Mouse (Mus musculus) frontal cortex, adult 2 months (tissue): ENCODE results near the gene Gm49378. TPM values are rescaled to one million over a fixed set of nuclear protein-coding genes. Genes with fewer than 3 reads are reported as not detected.

Source experiments
- DNase-seq, 2 experiments: peaks; one replicate each; pipeline ENCODE4 v3.0.0; 2022; ENCODE audit warnings: low spot score in 1 of 2; ENCODE audit errors: extremely low spot score in 1 of 2
- polyA plus RNA-seq: library from polyadenylated mRNA; depleted of rRNA; stranded (reverse); fragments of >200 nt; gene quantifications from 2 replicates; pipeline ENCODE4 v1.2.3, GENCODE M21; 2012

The Gm49378 gene
- polyA plus RNA-seq, 1 experiment = 6.2 TPM

DNA sequence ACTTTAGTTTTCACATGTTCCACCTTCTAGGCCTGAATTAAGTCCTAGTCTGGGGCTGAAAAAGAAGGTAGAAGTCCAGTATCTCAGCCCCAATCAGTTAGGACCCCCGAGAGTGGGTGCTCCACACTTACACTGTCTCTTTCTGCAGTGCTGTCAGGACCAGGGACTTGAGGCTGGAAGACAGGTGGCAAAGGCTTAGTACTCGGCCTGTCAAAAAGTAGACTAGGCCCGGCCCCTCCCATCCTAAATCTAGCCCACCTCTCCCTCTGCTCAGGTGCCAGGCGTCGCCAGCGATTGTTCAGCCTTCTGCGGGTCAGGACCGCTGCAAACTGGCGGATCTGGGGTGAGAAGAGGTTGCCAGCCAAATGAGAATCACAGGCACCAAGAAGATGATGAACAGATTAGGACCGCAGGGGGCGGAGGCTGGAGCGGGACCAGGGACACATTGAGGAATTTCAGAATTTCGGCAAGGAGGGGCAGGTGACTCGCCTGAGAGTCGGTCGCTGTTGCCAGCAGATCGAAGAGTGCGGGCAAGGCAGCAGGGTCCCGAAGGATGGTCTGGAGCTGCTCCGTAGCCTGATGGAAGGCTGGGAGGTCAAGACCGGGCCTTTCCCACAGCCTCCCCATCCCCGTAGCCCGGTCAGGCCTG lies 2.7 kb downstream of the Gm49378 start:
- DNase-seq = peak in 1 of 2 experiments; percentile 25

DNA sequence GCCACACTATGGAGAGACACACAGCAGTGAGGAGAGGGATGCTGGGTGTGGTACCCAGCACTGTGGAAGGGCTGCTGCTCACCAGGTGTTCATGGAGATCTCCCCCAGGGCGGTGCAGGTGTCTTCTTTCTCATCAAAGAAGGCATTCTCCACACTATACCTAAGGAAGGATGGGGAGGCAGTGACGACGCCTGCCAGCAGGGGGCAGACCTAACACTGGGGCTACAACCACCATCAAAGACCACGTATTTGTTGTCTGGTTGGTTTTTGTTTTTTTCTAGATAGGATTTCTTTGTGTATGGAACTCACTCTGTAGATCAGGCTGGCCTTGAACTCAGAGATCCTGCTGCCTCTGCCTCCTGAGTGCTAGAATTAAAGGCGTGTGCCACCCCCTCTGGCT lies 8.4 kb downstream of the Gm49378 start:
- DNase-seq = peak in 1 of 2 experiments; percentile 54

DNA sequence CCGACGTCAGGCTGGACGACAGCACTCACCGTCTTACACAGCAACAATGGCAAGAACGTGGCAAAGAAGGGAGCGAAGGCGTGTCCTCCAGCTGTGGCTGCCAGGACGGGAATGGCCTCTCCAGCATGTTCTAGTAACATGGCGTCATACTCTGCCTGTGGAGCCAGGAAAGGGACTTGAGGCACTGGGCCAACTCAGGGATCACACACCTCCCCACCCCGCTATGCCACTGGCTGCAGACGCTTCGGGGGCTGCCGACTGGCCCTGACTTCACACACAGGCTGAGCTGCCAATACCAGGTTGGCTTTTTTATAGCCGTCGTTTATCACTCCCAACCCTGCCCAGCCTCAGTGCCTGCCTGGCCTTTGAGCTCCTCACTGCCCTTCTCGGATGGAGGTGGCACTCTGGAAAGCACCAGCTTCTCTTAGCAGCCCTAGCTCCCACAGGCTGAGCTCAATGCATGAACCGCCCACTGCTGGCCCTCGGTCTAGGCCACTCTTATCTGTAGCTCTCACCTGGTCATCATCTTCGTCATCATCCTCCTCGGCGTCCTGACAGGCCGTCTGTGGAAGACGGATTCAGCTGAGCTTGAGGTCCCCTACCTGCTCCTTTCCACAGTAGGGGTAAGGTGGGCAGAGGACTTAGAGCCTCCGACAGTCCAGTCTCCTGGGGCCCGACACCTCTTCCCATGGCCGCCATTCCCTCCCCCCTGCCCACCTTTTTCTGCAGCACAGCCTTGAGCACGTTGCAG lies 9.4 kb downstream of the Gm49378 start:
- no peak for DNase-seq

DNA sequence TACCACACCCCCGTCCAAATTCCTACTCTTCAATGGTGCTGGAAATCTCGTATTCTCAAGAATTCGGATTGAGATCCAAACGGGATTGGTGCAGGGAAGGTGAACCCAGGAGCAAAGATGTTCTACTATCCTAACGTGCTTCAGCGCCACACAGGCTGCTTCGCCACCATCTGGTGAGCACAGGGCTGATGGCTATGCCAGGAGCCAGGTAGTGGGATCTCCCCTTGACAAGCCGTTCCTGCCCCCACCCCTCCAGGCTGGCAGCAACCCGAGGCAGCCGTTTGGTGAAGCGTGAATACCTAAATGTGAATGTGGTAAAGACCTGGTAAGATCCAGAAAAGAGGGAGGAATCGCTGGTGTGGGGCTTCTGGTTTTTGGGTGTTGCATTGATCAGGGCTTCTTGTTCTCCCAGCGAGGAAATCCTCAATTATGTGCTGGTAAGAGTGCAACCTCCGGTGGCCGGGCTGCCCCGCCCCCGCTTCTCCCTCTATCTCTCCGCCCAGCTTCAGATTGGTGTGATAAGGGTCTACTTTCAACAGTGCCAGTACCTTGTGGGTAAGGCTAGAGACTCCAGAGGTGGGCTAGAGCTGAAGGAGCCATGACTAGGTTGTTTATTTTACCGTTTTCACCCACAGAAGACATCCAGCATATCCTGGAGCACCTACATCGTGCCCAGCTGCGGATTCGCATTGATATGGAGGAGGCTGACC lies 19.1 kb downstream of the Gm49378 start:
- no peak for DNase-seq

DNA sequence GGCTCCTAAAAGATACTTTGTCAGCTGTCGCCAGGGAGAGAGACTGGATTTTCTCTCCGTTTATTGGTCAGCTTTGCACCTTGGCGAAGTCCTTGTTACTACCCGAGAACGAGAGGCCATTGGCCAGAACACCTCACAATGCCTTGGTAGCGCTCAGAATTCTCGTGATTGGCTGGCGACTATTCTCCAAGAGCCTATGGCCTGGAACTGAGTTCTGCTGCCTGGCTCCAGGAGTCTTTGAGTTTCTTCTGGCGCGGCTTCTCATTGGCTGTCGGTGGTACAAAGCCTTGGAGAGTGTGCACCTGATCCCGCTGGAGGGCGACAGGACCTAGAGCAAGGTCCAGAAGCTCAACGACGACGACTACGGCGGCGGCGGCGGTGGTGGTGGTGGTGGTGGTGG lies 19.9 kb downstream of the Gm49378 start, which contains the start of gene Rec8:
TSS of gene Rec8 (plus strand) at position 216 of the 400 bp plus-strand sequence.
- no peak for DNase-seq

DNA sequence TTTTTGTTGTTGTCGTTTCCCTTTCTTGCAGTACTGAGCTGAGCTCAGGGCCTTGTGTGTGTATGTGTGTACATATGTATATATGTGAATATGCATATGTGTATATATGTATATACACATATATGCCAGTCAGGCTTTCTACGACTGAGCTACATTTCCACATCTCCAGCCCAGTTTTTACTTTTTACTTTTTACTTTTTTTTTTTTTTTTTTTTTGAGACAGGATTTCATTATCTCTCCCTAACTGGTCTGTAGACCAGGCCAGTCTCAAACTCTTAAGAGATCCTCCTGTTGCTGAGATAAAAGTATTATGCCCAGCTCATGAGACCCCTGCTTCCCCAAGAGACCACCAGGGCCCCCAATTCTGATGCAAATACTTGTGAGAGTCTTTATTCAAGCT lies 20.9 kb downstream of the Gm49378 start:
- DNase-seq = no peak

DNA sequence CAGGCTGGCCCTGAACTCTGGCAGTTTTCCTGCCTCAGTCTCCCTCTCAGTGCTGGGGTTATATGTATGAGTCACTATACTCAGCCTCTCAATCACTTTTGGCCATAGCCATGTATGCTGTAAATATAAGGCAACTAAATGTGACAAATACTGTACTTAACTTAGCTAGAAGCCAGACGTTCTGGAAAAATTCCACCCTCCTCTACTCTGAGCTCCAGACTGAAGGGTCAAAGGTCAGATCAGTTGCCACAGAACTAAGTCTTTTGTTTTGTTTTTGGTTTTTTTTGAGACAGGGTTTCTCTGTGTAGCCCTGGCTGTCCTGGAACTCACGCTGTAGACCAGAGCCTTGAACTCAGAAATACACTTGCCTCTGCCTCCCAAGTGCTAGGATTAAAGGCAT lies 21.8 kb downstream of the Gm49378 start:
- DNase-seq = no peak

DNA sequence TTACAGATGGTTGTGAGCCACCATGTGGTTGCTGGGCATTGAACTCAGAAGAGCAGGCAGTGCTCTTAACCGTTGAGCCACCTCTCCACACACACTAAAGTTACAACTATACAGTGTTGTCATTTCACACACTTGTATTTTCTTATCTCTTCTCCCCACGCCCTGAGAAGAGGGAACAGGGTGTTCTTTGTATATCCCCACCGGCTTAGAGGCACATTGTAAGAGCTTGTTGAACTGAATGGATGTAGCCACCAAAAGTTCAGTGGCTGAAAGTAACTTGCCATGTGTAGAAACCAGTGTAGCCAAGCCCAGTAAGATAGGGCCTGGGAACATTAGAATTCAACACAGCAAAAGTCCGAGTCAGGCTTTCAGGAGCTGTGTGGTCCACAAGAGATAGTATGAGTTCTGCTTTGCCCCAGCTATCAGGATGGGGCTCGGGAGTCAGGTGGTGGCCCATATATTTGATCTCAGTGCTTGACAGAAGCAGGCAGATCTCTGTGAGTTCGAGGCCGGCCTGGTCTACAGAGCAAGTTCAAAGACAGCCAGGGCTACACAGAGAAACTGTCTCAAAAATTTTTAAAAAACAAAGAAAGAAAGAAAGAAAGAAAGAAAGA lies 23.0 kb downstream of the Gm49378 start:
- no peak for DNase-seq

DNA sequence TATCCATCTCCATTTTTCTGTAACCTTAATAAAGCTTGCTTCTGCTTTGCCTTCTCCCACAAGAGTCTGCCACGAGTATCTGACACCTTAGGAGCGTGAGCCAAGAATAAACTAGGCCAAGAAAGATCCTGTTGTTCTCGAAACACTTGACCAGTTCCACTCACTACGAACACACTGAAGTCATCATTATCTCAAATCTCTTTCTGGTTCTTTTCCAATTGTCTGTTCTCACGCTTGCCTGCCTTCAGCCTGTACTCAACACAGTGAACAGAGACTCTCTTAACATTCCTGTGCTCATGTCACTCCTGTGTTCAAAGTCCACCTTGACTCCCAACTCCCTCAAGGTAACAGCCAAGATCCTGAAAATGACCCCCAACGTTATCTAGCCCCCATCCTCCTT lies 24.3 kb downstream of the Gm49378 start:
- DNase-seq = no peak

DNA sequence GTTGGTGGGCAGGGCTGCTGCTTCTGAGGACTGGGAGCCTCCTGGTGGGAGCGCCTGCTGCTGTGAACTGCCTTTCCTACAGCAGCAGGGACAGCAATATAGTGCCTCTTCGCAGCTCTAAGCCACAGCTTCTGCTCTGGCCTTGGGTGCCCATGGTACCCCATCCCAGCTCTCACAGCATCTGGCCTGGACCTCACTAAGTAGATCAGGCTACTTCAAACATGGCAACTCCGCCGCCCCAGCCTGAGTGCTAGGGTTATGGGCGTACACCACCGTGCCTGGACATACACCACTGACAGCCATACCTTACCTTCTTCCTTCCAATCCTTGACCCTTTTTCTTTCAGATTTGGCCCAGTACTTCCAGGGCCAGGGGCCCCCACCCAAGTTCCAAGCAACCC lies 29.4 kb downstream of the Gm49378 start:
- no peak for DNase-seq

DNA sequence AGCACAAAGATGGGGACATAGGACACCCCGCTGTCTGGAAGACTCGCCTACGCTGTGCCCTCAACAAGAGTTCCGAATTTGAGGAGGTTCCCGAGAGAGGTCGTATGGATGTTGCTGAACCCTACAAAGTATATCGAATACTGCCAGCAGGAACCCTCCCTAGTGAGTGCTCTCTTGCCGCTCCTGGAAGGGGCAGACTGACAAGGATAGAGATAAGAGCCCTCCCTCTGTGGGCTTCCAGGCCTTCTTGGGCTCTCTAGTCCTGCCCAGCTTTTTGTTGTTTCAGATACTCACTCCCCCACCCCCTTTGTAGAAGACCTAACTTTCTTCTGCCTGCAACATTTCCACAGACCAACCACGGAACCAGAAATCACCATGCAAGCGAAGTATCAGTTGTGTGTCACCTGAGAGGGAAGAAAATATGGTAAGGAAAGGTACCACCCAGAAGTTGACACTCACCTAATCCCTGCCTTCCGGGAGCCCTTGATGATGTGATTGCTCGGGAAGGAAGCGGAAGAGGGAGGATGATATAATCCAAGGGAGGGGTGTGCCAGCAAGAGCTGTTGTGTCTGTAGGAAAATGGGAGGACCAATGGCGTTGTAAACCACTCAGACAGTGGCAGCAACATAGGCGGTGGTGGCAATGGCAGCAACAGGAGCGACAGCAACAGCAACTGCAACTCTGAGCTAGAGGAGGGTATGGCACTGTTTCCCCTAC lies 31.8 kb downstream of the Gm49378 start:
- no peak for DNase-seq

DNA sequence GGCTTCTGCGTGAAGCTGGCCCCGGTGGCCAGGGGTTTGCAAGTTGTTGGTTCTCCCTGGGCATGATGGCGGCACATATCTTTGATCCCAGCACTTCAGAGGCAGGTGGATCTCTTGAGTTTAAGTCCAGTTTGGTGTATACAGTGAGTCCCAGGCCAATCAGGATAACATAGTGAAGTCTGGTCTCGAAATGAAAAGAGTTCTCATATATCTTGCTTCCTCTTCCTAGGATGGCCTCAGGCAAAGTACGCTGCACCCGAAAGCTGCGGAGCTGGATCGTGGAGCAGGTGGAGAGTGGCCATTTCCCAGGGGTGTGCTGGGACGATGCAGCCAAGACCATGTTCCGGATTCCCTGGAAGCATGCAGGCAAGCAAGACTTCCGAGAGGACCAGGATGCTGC lies 32.9 kb downstream of the Gm49378 start:
- DNase-seq = no peak

DNA sequence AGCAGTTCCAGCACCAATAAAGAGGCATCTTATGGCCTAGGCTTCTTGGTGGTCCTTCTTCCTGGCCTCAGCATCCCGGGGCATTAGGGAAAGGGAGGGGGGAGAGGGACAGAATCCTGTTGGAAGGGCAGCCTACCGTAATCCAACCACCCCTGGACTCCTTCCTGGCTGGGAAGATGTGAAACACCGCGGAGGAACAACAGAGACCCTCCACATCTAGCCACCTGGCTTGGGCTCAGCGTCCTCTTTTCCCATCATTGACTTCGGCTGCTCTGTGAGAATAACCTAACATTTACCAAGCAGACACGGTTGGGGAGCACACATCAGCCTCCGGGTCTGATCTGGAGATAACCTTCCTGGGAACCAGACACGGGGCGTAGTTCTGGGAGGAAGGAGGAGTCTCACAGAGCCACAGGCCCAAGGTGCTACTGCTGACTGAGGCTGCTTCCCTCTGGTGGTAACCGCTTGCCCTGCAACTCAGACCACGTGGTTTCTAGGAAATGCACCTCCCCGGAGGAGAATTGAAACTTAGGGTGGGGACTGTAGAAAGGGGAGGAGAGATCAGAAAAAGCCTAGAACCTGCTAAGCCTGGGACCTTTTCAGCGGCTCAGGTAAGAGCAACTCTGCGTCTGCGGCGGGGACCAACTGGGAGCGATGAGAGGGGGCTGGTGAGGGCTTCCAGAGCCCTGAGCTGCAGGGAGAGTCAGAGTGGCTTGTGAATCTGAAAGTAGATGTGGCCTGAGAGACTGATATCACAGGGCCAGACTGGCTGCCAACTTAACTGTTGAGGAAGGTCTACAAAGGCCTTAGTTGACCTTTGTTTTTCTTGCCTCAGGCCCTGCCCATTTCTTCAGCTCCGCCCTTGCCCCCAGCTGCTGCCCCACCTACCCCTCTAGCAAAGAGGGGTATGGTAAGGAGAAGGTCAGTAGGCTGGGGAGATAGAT lies 33.8 kb downstream of the Gm49378 start:
- peak; percentile 78 to 90 for DNase-seq

DNA sequence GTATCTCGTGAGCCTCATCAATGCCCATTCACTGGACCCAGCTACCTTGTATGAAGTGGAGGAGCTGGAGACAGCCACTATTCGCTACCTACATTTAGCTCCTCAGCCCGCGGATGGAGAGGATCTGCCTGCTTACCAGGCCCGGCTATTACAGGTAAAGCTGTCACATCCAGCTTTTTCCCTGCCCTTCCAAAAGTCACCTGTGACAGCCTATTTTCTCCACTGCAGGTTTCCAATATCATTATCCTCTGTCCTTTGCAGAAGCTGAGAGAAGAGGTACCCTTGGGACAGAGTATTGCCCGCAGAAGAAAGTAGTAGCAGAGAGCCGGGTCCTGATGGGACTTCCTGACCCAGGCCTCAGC lies 34.4 kb downstream of the Gm49378 start, which contains the start of gene Irf9:
TSS of gene Irf9 (plus strand) at position 301 of the 362 bp plus-strand sequence.
- DNase-seq = no peak

DNA sequence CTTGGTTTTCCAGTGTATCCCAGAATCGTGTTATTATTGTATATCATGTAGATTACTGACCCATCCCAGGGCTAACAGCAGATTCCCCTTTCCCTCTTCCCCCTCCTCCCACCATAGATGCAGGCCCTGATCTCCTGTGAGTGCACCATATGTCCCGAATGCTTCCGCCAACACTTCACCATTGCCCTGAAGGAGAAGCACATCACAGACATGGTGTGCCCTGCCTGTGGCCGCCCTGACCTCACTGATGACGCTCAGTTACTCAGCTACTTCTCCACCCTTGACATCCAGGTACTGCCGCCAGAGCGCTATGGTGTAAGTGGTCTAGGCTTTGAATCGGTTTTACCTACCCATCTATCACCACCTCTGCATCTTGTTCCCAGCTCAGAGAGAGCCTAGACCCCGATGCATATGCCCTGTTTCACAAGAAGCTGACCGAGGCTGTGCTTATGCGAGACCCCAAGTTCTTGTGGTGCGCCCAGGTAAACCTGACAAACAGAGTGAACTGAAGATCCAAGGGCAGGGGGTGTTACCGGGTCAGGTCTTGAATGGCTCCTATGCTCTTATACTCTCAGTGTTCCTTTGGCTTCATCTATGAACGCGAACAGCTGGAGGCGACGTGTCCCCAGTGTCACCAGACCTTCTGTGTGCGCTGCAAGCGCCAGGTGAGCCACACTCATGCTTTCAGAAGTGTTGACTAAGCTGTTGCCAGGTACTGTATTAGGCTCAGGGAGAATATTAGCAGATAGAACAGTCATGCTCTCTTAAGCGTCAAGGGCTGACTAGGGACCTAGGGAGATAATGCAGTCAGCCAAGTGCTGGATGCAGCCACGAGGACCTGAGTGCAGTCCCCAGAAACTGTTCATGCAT lies 38.9 kb downstream of the Gm49378 start:
- DNase-seq = no peak

DNA sequence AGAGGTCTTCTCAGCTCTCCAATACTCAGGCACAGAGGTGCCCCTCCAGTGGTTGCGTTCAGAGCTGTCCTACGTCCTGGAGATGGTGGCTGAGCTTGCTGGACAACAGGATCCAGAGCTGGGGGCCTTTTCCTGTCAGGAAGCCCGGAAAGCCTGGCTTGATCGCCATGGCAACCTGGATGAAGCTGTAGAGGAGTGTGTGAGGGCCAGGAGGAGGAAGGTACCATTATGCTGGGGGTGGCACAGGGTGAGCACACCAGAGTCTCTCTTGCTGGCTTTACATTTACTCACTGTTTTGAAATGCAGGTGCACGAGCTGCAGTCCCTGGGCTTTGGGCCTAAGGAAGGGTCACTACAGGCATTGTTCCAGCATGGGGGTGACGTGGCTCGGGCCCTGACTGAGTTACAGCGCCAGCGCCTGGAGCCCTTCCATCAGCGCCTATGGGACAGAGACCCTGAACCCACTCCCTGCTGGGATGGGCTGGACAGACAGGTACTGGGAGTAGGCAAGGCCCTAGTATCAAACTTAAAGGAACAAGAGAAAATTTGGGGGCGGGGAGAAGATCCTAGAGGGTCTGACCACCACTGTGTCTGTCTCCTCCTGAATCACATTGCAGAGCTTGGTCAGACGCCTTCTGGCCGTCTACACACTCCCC lies 41.5 kb downstream of the Gm49378 start:
- no peak for DNase-seq

DNA sequence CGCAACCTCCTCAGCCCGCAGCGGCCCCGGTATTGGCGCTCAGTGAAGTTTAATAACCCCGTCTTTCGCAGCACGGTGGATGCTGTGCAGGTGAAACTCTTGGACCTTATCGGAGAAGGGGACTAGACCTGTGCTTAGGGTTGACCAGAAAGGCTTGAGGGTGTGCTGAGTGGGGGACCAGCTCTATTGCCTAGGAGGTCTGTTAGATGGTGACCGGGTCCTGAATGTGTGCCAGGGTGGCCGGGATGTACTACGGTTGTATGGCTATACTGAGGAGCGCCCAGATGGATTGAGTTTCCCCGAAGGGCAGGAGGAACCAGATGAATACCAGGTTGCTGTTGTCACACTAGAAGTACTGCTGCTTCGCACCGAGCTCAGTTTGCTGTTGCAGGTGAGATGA lies 45.5 kb downstream of the Gm49378 start:
- DNase-seq = no peak

DNA sequence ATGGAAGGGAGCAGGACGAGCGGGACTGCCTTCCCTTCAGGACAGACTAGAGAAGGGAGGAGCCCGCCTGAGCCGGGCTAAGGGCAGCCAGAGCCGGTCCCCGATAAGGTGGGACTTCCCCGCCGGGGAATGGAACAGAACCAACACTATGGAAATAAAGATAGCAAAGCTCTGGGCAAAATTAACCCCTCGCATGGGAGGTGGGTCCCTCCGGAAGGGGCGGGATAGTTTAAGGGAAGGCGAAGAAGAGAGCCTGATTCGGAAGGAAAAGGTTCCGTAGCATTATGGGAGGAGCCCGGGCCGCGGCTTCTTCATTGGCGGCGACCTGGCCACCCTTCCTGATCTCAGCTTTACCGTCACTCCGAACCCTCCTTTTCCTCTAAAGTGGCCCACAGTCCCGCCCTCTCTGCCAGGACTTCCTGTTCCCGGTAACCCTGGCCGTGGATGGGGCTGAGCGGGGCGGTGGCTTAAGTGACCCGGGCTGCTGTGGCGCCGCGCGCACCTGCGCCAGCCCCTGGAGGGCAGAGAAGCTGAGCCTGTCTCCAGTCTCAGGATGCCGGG lies 46.3 kb downstream of the Gm49378 start, which contains the start of gene Rnf31:
TSS of gene Rnf31 (plus strand) at position 378 of the 561 bp plus-strand sequence.
- peak; percentile 94 to 96 for DNase-seq
